In the genomic region with DNA sequence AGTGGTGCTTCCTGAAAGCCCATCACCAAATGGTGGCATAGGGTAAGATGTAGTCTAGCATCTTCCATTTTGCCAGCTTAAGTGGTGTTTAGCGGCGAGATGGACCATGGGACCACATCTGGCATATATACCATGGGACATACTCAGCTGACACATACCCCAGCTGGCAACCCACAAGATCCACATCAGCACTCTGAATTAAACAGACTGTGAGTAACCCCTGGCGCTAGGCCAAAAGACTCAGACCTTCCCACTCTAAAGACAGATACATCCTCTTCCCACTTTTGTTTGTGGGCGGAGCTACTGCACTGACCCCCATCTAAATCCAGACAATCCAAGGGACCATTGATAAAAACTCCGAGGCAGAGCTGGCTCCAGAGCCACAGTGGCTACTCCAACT, we compare ENCODE assay signal across 12 mouse cellular contexts.
DNase-seq lines count a peak whose midpoint lies in the region.
"Had no signal": no experiment of that assay in that cellular context is flagged by ENCODE, and none has a peak within 500 bp of the region (broad histone marks: within the 10 kb centered on the region; RNA-seq: fewer than 3 reads in every experiment).

No protein-coding gene starts in this region.

- peak; percentile 38 to 42 for DNase-seq in cerebellum, postnatal 10 days
- DNase-seq in cerebellum, postnatal 4 days (ENCODE audit: low spot score in 2 of 2) = no peak
- peak; percentile 16 for DNase-seq in layer of hippocampus, adult 9-11 months
- no peak for DNase-seq in layer of hippocampus, adult 9-10 months (ENCODE audit: low spot score)
- DNase-seq in right cerebral cortex, postnatal 10 days (ENCODE audit: low spot score in 2 of 2) = peak; percentile 40 to 43
- no peak for DNase-seq in right cerebral cortex, postnatal 4 days
- peak; percentile 56 for DNase-seq in NIH3T3 (ENCODE audit: low read depth)
- DNase-seq in embryo, embryonic 9.5 days (ENCODE audit: extremely low spot score) = no peak
- DNase-seq: embryo, embryonic 11 days; kidney, adult 18-20 months; kidney, postnatal 10 days; lung, adult 18-20 months had no signal

Comparison
In these comparisons a context has a peak if more than half of its experiments do, and no peak if none do; other contexts are left out.
1. DNase-seq: peak in cerebellum, postnatal 10 days (2 of 2), layer of hippocampus, adult 9-11 months (single experiment), right cerebral cortex, postnatal 10 days (2 of 2) and NIH3T3 (single experiment); none in cerebellum, postnatal 4 days (0 of 2), layer of hippocampus, adult 9-10 months (single experiment), right cerebral cortex, postnatal 4 days (single experiment) and embryo, embryonic 9.5 days (single experiment).